Mouse (Mus musculus) stomach, embryonic 16.5 days (tissue): ENCODE data around the gene Plcl1. TPM values are rescaled to one million over a fixed set of nuclear protein-coding genes. Genes with fewer than 3 reads are reported as not detected.

Experiments
- ATAC-seq: fragments of 200-750 bp; cut with Nextera tagmentation; 2 replicates; pipeline ENCODE4 v1.8.0; 2017; ENCODE audit warnings: moderate number of reproducible peaks, moderate TSS enrichment; ENCODE audit not compliant: insufficient read depth, low FRiP score
- H3K27ac ChIP-seq: fragments of 300-500 bp; sonication (generic); 2 replicates; pipeline ENCODE4 v1.5.1; 2014; ENCODE audit warnings: low read length
- H3K27me3 ChIP-seq: fragments of 300-500 bp; sonication (generic); 2 replicates; pipeline ENCODE4 v1.6.1; 2014; ENCODE audit warnings: low read length, control low read depth, mixed read lengths; ENCODE audit not compliant: control insufficient read depth, insufficient read depth
- H3K36me3 ChIP-seq: fragments of 300-500 bp; sonication (generic); 2 replicates; pipeline ENCODE4 v1.6.1; 2014; ENCODE audit warnings: low read length; ENCODE audit not compliant: control insufficient read depth, insufficient read depth
- H3K4me1 ChIP-seq: fragments of 300-500 bp; sonication (generic); 2 replicates; pipeline ENCODE4 v1.6.1; 2014; ENCODE audit warnings: low read length, control low read depth, mixed read lengths; ENCODE audit not compliant: control insufficient read depth, insufficient read depth
- H3K4me2 ChIP-seq: fragments of 300-500 bp; sonication (generic); 2 replicates; pipeline ENCODE4 v1.6.1; 2014; ENCODE audit warnings: low read depth, low read length, mixed read lengths
- H3K4me3 ChIP-seq: fragments of 300-500 bp; sonication (generic); replicated peaks from 2 replicates; pipeline ENCODE4 v1.5.1; 2014; ENCODE audit warnings: mild to moderate bottlenecking, low read length
- H3K9ac ChIP-seq: fragments of 300-500 bp; sonication (generic); 2 replicates; pipeline ENCODE4 v1.6.1; 2014; ENCODE audit warnings: low read length
- H3K9me3 ChIP-seq: fragments of 300-500 bp; sonication (generic); replicated peaks from 2 replicates; pipeline ENCODE4 v1.6.1; 2016; ENCODE audit warnings: low read length, control low read depth; ENCODE audit not compliant: control insufficient read depth
- WGBS: fragments of 180-500 bp; shearing (Covaris S2); extraction: QIAGEN DNeasy Blood & Tissue Kit; methylation state at CpG from one replicate; pipeline ENCODE4 v1.1.7; 2014; 5-methylcytosine and 5-hydroxymethylcytosine counted together
- polyA plus RNA-seq: library from polyadenylated mRNA; unstranded; fragments of >200 nt; fragmentation: Nextera tagmentation; extraction: Ambion mirVana; gene quantifications from 2 replicates; pipeline ENCODE4 v1.2.1, GENCODE M21; 2015

The Plcl1 gene
- polyA plus RNA-seq, 1 experiment from 2014 or later, result 1.9 TPM

DNA sequence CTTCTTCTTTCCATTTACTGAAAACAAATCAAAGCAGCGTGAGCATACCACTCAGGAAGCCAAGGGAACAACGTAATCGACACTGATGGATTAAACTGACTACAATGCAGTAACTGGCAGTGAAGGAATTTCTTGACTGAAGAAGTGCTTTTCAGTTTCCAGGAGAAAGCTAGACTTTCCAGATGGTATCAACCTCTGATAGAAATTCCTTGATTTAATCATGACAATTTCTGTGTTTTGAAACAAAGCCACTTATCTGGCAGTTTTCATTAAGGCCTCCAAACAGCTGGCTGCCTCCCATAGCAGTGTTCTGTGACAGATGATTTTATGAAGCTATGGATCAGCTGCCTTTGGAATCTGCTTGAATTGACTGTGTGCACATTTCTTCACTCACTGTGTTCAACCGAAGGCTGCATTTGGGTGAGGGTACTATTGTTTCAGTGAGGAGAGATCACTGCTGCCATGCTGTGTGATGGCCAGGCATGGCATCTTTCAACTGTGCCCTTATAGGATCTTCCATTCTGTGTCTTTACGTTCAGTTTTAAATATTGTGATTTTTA lies 162.2 kb downstream of the Plcl1 start:
- Histone ChIP-seq H3K4me2 (no peak overlapping the region), H3K27me3 (no peaks in the 10 kb centered on the region), H3K9me3 (no peaks in the 10 kb centered on the region), H3K9ac (no peak overlapping the region), H3K36me3 (no peaks in the 10 kb centered on the region), H3K4me3 (no peak overlapping the region), H3K4me1 (no peaks in the 10 kb centered on the region), H3K27ac (no peak overlapping the region)
- no peak for ATAC-seq
- 56% methylated on average over 5 of the region's 5 CpGs for WGBS

GRCm38 (mm10) chr1:55570225-55570624 lies 164.5 kb downstream of the Plcl1 start:
- Histone ChIP-seq H3K9me3 (no peaks in the 10 kb centered on the region), H3K36me3 (no peaks in the 10 kb centered on the region), H3K27me3 (no peaks in the 10 kb centered on the region), H3K4me2 (no peak overlapping the region), H3K27ac (no peak overlapping the region), H3K4me3 (no peak overlapping the region), H3K4me1 (no peaks in the 10 kb centered on the region), H3K9ac (no peak overlapping the region)
- WGBS, result 78% methylated on average over 5 of the region's 5 CpGs
- ATAC-seq, result no peak

- Histone ChIP-seq H3K27me3 (no peaks in the 10 kb centered on the region), H3K27ac (no peak overlapping the region), H3K9ac (no peak overlapping the region), H3K4me1 (peaks cover 9% of the 10 kb centered on the region), H3K4me3 (no peak overlapping the region), H3K4me2 (no peak overlapping the region), H3K36me3 (no peaks in the 10 kb centered on the region), H3K9me3 (no peaks in the 10 kb centered on the region)
- ATAC-seq, result no peak
- WGBS, result 83% methylated on average over 4 of the region's 4 CpGs
Observed at GRCm38 (mm10) chr1:55571399-55571798, 165.7 kb downstream of the Plcl1 start.

- H3K36me3 ChIP-seq, result no peaks in the 10 kb centered on the region
- ATAC-seq, result no peak
- no peak overlapping the region for H3K4me2 ChIP-seq
- H3K27me3 ChIP-seq, result no peaks in the 10 kb centered on the region
- no peak overlapping the region for H3K27ac ChIP-seq
- H3K4me3 ChIP-seq, result no peak overlapping the region
- no peak overlapping the region for H3K9ac ChIP-seq
- no peaks in the 10 kb centered on the region for H3K9me3 ChIP-seq
- peaks cover 9% of the 10 kb centered on the region for H3K4me1 ChIP-seq
Observed at GRCm38 (mm10) chr1:55572202-55572601, 166.5 kb downstream of the Plcl1 start.

DNA sequence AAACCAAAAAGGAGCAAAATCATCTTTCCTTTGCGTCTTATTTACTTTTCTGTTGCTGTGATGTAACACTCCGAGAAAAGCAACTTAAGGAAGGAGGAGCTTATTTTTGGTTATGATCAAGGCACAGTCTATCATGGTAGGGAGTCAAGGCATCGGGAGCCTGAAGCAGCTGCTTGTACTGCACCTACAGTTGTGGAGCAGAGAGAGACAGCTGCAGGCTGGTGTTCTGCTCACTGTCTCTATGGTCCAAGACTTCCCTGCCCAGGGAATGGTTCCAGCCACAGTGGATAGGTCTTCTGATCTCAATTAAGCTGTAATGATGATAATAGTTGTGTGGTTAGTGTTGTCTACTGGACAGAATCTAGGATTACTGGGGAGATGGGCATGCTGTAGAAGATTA lies 166.9 kb downstream of the Plcl1 start:
- H3K4me2 ChIP-seq, result no peak overlapping the region
- no peak for ATAC-seq
- H3K9ac ChIP-seq, result no peak overlapping the region
- H3K27me3 ChIP-seq, result no peaks in the 10 kb centered on the region
- H3K27ac ChIP-seq, result no peak overlapping the region
- H3K4me1 ChIP-seq, result peaks cover 9% of the 10 kb centered on the region
- WGBS, result 80% methylated on average over 3 of the region's 3 CpGs
- H3K4me3 ChIP-seq, result no peak overlapping the region
- H3K36me3 ChIP-seq, result no peaks in the 10 kb centered on the region
- no peaks in the 10 kb centered on the region for H3K9me3 ChIP-seq

DNA sequence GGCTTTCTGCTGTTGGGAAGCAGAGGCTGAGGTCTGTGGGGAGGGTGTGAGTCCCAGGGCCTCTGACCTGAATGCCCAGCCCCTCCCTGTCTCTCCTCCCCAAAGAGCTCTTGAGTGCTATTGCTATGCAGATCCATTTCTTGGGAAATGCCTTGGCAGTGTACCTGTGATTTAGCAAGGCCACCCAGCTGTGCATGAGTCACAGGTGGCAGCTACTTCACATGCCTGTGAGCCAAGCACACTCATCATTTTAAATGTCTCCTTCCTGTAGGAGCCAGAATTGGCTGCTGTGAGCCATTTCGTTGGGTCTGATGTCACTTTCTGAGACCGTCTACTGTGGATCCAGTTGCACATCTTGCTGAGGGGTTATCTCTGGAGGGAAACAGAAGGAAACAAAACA lies 170.2 kb downstream of the Plcl1 start:
- peak; percentile 69; the same call in 1 of the 2 replicates for ATAC-seq

DNA sequence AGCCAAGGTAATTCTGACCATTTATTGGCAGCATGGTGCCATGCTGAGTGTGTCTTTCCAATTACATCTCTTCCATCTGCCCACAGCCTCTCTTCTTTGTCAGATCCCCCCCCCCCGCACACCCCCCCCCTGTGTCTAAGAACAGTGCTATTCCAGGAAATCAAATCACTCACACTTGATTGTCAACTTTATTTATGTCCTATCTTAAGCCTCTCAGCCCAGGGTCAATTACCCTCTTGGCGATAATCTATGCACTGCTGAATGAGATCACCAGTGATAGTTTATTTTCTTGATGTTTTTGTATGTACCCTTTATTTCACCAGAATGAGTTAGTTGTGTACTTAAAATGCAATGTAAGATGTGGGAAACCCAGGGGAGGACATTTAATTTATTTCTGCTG lies 176.0 kb downstream of the Plcl1 start:
- Histone ChIP-seq H3K9me3 (no peaks in the 10 kb centered on the region), H3K4me1 (no peaks in the 10 kb centered on the region), H3K4me2 (no peak overlapping the region), H3K27me3 (no peaks in the 10 kb centered on the region), H3K36me3 (no peaks in the 10 kb centered on the region), H3K4me3 (no peak overlapping the region), H3K27ac (no peak overlapping the region), H3K9ac (no peak overlapping the region)
- ATAC-seq, result no peak
- 45% methylated on average over 2 of the region's 2 CpGs for WGBS

More for the DNA sequence above, 170.2 kb downstream of the Plcl1 start:
- Histone ChIP-seq H3K9ac (no peak overlapping the region), H3K27ac (no peak overlapping the region), H3K27me3 (no peaks in the 10 kb centered on the region), H3K4me3 (no peak overlapping the region), H3K4me2 (no peak overlapping the region), H3K9me3 (no peaks in the 10 kb centered on the region), H3K36me3 (no peaks in the 10 kb centered on the region), H3K4me1 (peaks cover 9% of the 10 kb centered on the region)
- 31% methylated on average over 2 of the region's 2 CpGs for WGBS

DNA sequence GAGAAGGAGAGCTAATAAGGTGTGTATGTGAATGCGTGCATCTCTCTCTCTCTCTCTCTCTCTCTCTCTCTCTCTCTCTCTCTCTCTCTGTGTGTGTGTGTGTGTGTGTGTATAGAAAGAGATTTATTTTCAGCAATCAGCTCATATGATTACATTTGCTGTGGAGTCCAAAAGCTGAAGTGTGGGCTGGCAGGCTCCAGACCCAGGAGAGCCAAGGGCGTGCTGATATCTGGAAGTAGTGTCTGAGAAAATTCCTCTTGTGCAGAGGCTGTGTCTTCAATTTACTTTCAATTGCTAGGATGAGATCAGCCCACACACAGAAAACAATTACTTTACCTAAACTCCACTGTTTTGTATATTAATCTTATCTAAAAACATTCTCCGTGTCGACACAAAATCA lies 179.7 kb downstream of the Plcl1 start:
- H3K9ac ChIP-seq, result no peak overlapping the region
- H3K9me3 ChIP-seq, result no peaks in the 10 kb centered on the region
- H3K4me3 ChIP-seq, result no peak overlapping the region
- H3K4me2 ChIP-seq, result no peak overlapping the region
- H3K27ac ChIP-seq, result no peak overlapping the region
- no peaks in the 10 kb centered on the region for H3K27me3 ChIP-seq
- no peaks in the 10 kb centered on the region for H3K36me3 ChIP-seq
- no peaks in the 10 kb centered on the region for H3K4me1 ChIP-seq
- ATAC-seq, result no peak
- 64% methylated on average over 4 of the region's 4 CpGs for WGBS

- no peak overlapping the region for H3K4me3 ChIP-seq
- WGBS, result 76% methylated on average over 6 of the region's 6 CpGs
- H3K9ac ChIP-seq, result no peak overlapping the region
- no peak overlapping the region for H3K27ac ChIP-seq
- ATAC-seq, result no peak
- H3K4me1 ChIP-seq, result no peaks in the 10 kb centered on the region
- no peaks in the 10 kb centered on the region for H3K27me3 ChIP-seq
- H3K9me3 ChIP-seq, result no peaks in the 10 kb centered on the region
- H3K4me2 ChIP-seq, result no peak overlapping the region
- H3K36me3 ChIP-seq, result no peaks in the 10 kb centered on the region
Observed at GRCm38 (mm10) chr1:55588090-55588489, 182.4 kb downstream of the Plcl1 start.

DNA sequence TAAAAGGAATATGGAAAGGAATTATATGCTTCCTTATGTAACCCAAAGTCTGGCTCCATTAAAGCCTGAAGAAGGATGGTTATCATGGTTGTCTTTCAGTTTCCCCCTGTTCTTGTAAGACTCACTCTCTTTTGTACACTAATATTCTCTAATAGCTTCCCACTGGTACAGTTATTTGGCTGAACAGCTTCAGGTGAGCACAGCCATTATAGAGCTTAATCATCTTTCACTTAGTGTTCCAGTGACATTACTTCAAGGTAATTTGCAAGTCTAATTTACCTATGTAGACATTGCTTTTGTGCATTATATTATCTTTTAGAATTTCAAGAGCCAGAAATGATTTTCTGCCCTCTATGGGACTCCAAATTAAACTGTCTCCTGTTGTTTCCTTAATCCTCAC lies 184.3 kb downstream of the Plcl1 start:
- H3K36me3 ChIP-seq, result no peaks in the 10 kb centered on the region
- H3K4me1 ChIP-seq, result no peaks in the 10 kb centered on the region
- no peak overlapping the region for H3K4me2 ChIP-seq
- H3K27me3 ChIP-seq, result no peaks in the 10 kb centered on the region
- ATAC-seq, result no peak
- H3K4me3 ChIP-seq, result no peak overlapping the region
- H3K27ac ChIP-seq, result no peak overlapping the region
- no peak overlapping the region for H3K9ac ChIP-seq
- no peaks in the 10 kb centered on the region for H3K9me3 ChIP-seq
